In the genomic region with DNA sequence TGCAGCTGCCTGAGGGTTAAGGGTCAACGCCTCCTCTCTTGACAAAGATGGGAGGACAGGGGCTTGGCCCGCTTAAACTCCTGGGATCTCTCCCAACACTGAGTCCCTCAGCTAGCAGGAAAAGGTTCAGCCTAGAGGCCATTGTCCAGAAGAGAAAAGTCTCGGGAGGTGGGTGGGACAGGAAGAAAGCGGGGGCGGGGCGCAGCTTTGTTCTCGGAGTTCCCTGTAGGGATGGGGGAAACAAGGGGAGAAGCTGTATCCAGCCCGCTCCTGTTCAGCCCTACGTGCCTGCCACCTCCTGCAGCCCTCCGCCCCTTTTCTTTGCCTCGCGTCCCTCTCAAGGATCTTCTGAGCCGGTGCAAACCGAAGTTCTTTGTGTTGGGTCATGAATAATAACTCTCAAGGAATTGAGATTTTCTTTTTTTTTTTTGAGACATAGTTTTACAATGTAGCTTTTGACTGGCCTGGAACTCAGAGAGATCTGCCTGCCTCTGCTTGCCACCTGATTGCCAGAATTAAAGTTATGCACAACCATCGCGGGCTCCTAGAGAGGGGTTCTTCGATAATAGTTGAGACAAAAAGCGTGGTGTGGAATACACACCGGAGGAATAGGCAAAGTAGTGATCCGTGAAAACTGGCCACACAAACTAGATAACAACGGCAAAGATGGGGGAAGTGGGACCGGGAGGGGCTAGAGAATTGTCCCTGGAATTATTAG, we compare ENCODE assay signal across 8 mouse cellular contexts. TPM values are rescaled to one million over a fixed set of nuclear protein-coding genes. Genes with fewer than 3 reads are reported as not detected.
A peak's percentile ranks its signal among the peaks of the same experiment; 100 is the strongest.
DNase-seq lines count a peak whose midpoint lies in the region; ATAC-seq and TF ChIP-seq lines count a peak whose summit lies in the region.

No protein-coding gene starts in this region.

- no peak for TF ChIP-seq CTCF in thymus, adult 2 months (IDR thresholded peaks at IDR 0.05; ENCODE audit: borderline replicate concordance, control insufficient read depth, extremely low read depth, insufficient read depth, low read length, poor library complexity)

- no peak for TF ChIP-seq POLR2A in limb, embryonic 14.5 days (IDR thresholded peaks at IDR 0.05; ENCODE audit: borderline replicate concordance, extremely low read depth, insufficient read depth, insufficient read length)
- TF ChIP-seq POLR2A in thymus, adult 2 months (IDR thresholded peaks at IDR 0.05; ENCODE audit: control insufficient read depth, extremely low read depth, insufficient read depth, low read length, poor library complexity), result no peak

- peak overlapping the region; percentile 90 for H3K27ac ChIP-seq in intestine, embryonic 14.5 days (ENCODE audit: low read depth)
- H3K27ac ChIP-seq in limb, embryonic 14.5 days (replicated peaks; ENCODE audit: low read depth, low read length), result peak overlapping the region; percentile 84
- peak overlapping the region; percentile 91 for H3K27ac ChIP-seq in midbrain, embryonic 14.5 days (replicated peaks; ENCODE audit: low read depth, low read length)
- H3K27ac ChIP-seq in thymus, adult 2 months (ENCODE audit: control insufficient read depth, insufficient read depth, low read length), result peak overlapping the region; percentile 0; the same call in 1 of the 2 replicates

- peak; percentile 21 for ATAC-seq in activated CD4-positive, CD25-positive, alpha-beta regulatory T cell, adult 4 months
- peak; percentile 25; the same call in 1 of the 2 replicates for ATAC-seq in intestine, embryonic 14.5 days (replicated peaks; ENCODE audit: low FRiP score, low TSS enrichment, low read depth)
- ATAC-seq in limb, embryonic 14.5 days (ENCODE audit: low FRiP score, low read depth), result peak; percentile 56
- ATAC-seq in midbrain, embryonic 14.5 days (ENCODE audit: low FRiP score, low TSS enrichment), result peak; percentile 35

- WGBS in intestine, embryonic 14.5 days, result 2% methylated on average over 22 of the region's 22 CpGs
- WGBS in limb, embryonic 14.5 days, result 5% methylated on average over 22 of the region's 22 CpGs
- WGBS in midbrain, embryonic 14.5 days, result 2% methylated on average over 22 of the region's 22 CpGs
- WGBS in thymus, adult 2 months, result 6% methylated on average over 22 of the region's 22 CpGs

- peaks cover 19% of the 10 kb centered on the region for H3K4me1 ChIP-seq in intestine, embryonic 14.5 days (replicated peaks; ENCODE audit: control insufficient read depth, insufficient read depth, low read length)
- peaks cover 22% of the 10 kb centered on the region for H3K4me1 ChIP-seq in limb, embryonic 14.5 days (ENCODE audit: control insufficient read depth, insufficient read depth, low read length)
- peaks cover 37% of the 10 kb centered on the region for H3K4me1 ChIP-seq in midbrain, embryonic 14.5 days (ENCODE audit: control insufficient read depth, insufficient read depth, low read length)
- H3K4me1 ChIP-seq in thymus, adult 2 months (replicated peaks; ENCODE audit: control insufficient read depth, insufficient read depth, low read length), result peaks cover 14% of the 10 kb centered on the region

- peak overlapping the region; percentile 88 for H3K4me2 ChIP-seq in intestine, embryonic 14.5 days (ENCODE audit: low read length)
- peak overlapping the region; percentile 87 for H3K4me2 ChIP-seq in limb, embryonic 14.5 days (replicated peaks; ENCODE audit: low read depth, low read length, severe bottlenecking)
- H3K4me2 ChIP-seq in midbrain, embryonic 14.5 days (ENCODE audit: low read length), result peak overlapping the region; percentile 95

- H3K4me3 ChIP-seq in intestine, embryonic 14.5 days (ENCODE audit: low read depth, low read length), result peak overlapping the region; percentile 89
- H3K4me3 ChIP-seq in limb, embryonic 14.5 days (replicated peaks; ENCODE audit: low read length), result peak overlapping the region; percentile 71
- H3K4me3 ChIP-seq in midbrain, embryonic 14.5 days (replicated peaks; ENCODE audit: low read depth, low read length), result peak overlapping the region; percentile 86
- peak overlapping the region; percentile 87 for H3K4me3 ChIP-seq in thymus, adult 2 months (ENCODE audit: control insufficient read depth, insufficient read depth, low read length)

- H3K27me3 ChIP-seq in intestine, embryonic 14.5 days (replicated peaks; ENCODE audit: control insufficient read depth, insufficient read depth, low read length), result no peaks in the 10 kb centered on the region
- no peaks in the 10 kb centered on the region for H3K27me3 ChIP-seq in limb, embryonic 14.5 days (ENCODE audit: control insufficient read depth, insufficient read depth, low read length)
- H3K27me3 ChIP-seq in midbrain, embryonic 14.5 days (ENCODE audit: control insufficient read depth, insufficient read depth, low read length), result no peaks in the 10 kb centered on the region
- H3K27me3 ChIP-seq in thymus, adult 2 months (ENCODE audit: control insufficient read depth, insufficient read depth, low read length), result no peaks in the 10 kb centered on the region

- H3K36me3 ChIP-seq in intestine, embryonic 14.5 days (ENCODE audit: control insufficient read depth, insufficient read depth, low read length), result peaks cover 13% of the 10 kb centered on the region; the same call in 1 of the 2 replicates
- peaks cover 11% of the 10 kb centered on the region for H3K36me3 ChIP-seq in limb, embryonic 14.5 days (ENCODE audit: control insufficient read depth, insufficient read depth, low read length)
- H3K36me3 ChIP-seq in midbrain, embryonic 14.5 days (ENCODE audit: control insufficient read depth, insufficient read depth, low read length), result no peaks in the 10 kb centered on the region; the same call in 1 of the 2 replicates
- no peaks in the 10 kb centered on the region for H3K36me3 ChIP-seq in thymus, adult 2 months (ENCODE audit: control insufficient read depth, insufficient read depth, low read length)

- peak overlapping the region; percentile 88 for H3K9ac ChIP-seq in intestine, embryonic 14.5 days (ENCODE audit: low read length)
- H3K9ac ChIP-seq in limb, embryonic 14.5 days (ENCODE audit: low read depth, low read length, severe bottlenecking), result peak overlapping the region; percentile 77
- peak overlapping the region; percentile 90; the same call in 1 of the 2 replicates for H3K9ac ChIP-seq in midbrain, embryonic 14.5 days (replicated peaks; ENCODE audit: low read length)

- peak; percentile 59 for DNase-seq in 3134 (ENCODE audit: extremely low read depth, insufficient read length, low spot score)
- peak; percentile 52 for DNase-seq in embryo, embryonic 11.5 days (ENCODE audit: low read depth, low spot score)
- peak; percentile 45 to 81 for DNase-seq in gastrocnemius, postnatal 4 days (ENCODE audit: low spot score in 2 of 2)
- DNase-seq in intestine, embryonic 14.5 days (ENCODE audit: low spot score), result peak; percentile 88
- DNase-seq in limb, embryonic 14.5 days (ENCODE audit: low spot score), result peak; percentile 83
- peak; percentile 77 for DNase-seq in midbrain, embryonic 14.5 days
- DNase-seq in thymus, adult 2 months, result peak; percentile 56

- H3K9me3 ChIP-seq in intestine, embryonic 14.5 days (ENCODE audit: control insufficient read depth, low read length), result no peaks in the 10 kb centered on the region
- H3K9me3 ChIP-seq in limb, embryonic 14.5 days (ENCODE audit: control insufficient read depth, low read length), result no peaks in the 10 kb centered on the region
- no peaks in the 10 kb centered on the region for H3K9me3 ChIP-seq in midbrain, embryonic 14.5 days (ENCODE audit: control insufficient read depth, low read length)

RNA-seq across cellular contexts. Expression of a gene that starts 0.6 kb away (rescaled TPM):
- polyA plus RNA-seq in activated CD4-positive, CD25-positive, alpha-beta regulatory T cell, adult 4 months (2017; shearing (Covaris generic)), result 10 to 100 TPM in 1 of 2 experiments, 1 to 10 TPM in 1; 6.2 to 10.4 TPM
- total RNA-seq in gastrocnemius, postnatal 4 days (2021), result 10 to 100 TPM; 29.7 to 32.0 TPM
- polyA plus RNA-seq in intestine, embryonic 14.5 days (2014; fragmentation: Nextera tagmentation; extraction: Ambion mirVana), result 53.7 and 53.8 TPM in 2 replicates
- polyA plus RNA-seq in limb, embryonic 14.5 days (2012; rRNA removed), result 97.9 and 141 TPM in 2 replicates
- polyA plus RNA-seq in limb, embryonic 14.5 days (2014; fragmentation: Nextera tagmentation; extraction: Ambion mirVana), result 61.6 and 69.5 TPM in 2 replicates
- 49.6 and 63.8 TPM in 2 replicates for polyA plus RNA-seq in midbrain, embryonic 14.5 days (2014; fragmentation: Nextera tagmentation; extraction: Ambion mirVana)
- 143 and 154 TPM in 2 replicates for polyA plus RNA-seq in thymus, adult 2 months (2012; rRNA removed)

RNA-seq across cellular contexts. Expression of a gene that starts 28.1 kb away (rescaled TPM):
- 10 to 100 TPM; 65.2 to 84.7 TPM for polyA plus RNA-seq in activated CD4-positive, CD25-positive, alpha-beta regulatory T cell, adult 4 months (2017; shearing (Covaris generic))
- 100 to 1,000 TPM; 104 to 113 TPM for total RNA-seq in gastrocnemius, postnatal 4 days (2021)
- polyA plus RNA-seq in intestine, embryonic 14.5 days (2014; fragmentation: Nextera tagmentation; extraction: Ambion mirVana), result 87.2 and 91.8 TPM in 2 replicates
- 120 and 138 TPM in 2 replicates for polyA plus RNA-seq in limb, embryonic 14.5 days (2012; rRNA removed)
- 66.3 and 70.1 TPM in 2 replicates for polyA plus RNA-seq in limb, embryonic 14.5 days (2014; fragmentation: Nextera tagmentation; extraction: Ambion mirVana)
- 51.5 and 63.8 TPM in 2 replicates for polyA plus RNA-seq in midbrain, embryonic 14.5 days (2014; fragmentation: Nextera tagmentation; extraction: Ambion mirVana)
- 254 and 271 TPM in 2 replicates for polyA plus RNA-seq in thymus, adult 2 months (2012; rRNA removed)

RNA-seq across cellular contexts. Expression of a gene that starts 29.2 kb away (rescaled TPM):
- polyA plus RNA-seq in activated CD4-positive, CD25-positive, alpha-beta regulatory T cell, adult 4 months (2017; shearing (Covaris generic)), result 10 to 100 TPM in 1 of 2 experiments, 1 to 10 TPM in 1; 9.9 to 12.0 TPM
- 10 to 100 TPM; 70.6 to 76.5 TPM for total RNA-seq in gastrocnemius, postnatal 4 days (2021)
- 11.4 and 11.8 TPM in 2 replicates for polyA plus RNA-seq in intestine, embryonic 14.5 days (2014; fragmentation: Nextera tagmentation; extraction: Ambion mirVana)
- polyA plus RNA-seq in limb, embryonic 14.5 days (2012; rRNA removed), result 18.9 and 22.2 TPM in 2 replicates
- polyA plus RNA-seq in limb, embryonic 14.5 days (2014; fragmentation: Nextera tagmentation; extraction: Ambion mirVana), result 14.7 and 17.9 TPM in 2 replicates
- 20.4 and 22.6 TPM in 2 replicates for polyA plus RNA-seq in midbrain, embryonic 14.5 days (2014; fragmentation: Nextera tagmentation; extraction: Ambion mirVana)
- polyA plus RNA-seq in thymus, adult 2 months (2012; rRNA removed), result 26.1 and 26.6 TPM in 2 replicates

Comparison
In these comparisons a context has a peak if more than half of its experiments do, and no peak if none do; other contexts are left out.
1. Peak in every context shown above with its lines: DNase-seq, ATAC-seq, H3K4me3 ChIP-seq and H3K27ac ChIP-seq.
2. H3K27ac ChIP-seq: peak in every context shown above with its lines; median percentile 91 in midbrain, embryonic 14.5 days; 90 in intestine, embryonic 14.5 days; 84 in limb, embryonic 14.5 days; 0 in thymus, adult 2 months.